Mouse (Mus musculus) B cell, adult 62 days (primary cell): ENCODE results near the gene Mpg. TPM values are rescaled to one million over a fixed set of nuclear protein-coding genes. Genes with fewer than 3 reads are reported as not detected.

Experiments
- total RNA-seq: library from RNA; stranded (reverse); gene quantifications from 4 replicates; pipeline ENCODE4 v1.2.4, GENCODE M21; 2023

Mpg gene
- total RNA-seq: 20.3 to 25.8 TPM (median 23.9 TPM) in 4 replicates

GRCm38 (mm10) chr11:32226124-32226871 is at the start of gene Mpg:
Gene Mpg, plus strand, starts transcription at chr11:32226505.

DNA sequence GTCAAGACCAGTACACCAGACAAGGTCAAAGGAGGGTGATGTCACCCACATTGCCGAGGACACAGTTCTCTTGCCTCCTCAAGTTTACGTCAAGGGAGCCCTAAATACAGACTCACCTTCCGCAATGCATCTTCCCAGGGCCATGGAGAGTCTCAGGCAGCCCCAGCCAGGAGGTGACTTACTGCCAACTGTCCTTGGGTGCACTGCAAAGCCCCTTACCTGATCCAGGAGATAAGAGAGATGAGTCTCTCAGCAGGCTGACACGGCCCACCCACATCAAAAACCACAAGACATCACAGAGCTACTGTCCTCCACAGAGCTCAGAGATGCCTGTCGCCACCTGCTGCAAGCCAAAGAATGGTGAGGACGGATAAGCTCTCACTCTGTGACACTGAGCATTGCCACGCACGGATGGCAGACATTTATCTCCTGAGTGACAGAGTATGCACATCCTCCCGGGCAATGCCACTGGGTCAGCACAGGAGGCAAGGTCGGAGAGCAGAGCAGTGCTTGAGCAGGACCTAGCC is 26.2 kb upstream of the Mpg start, which contains the start of gene Il9r:
TSS of gene Il9r (minus strand) at position 205 of the 527 bp plus-strand sequence.

DNA sequence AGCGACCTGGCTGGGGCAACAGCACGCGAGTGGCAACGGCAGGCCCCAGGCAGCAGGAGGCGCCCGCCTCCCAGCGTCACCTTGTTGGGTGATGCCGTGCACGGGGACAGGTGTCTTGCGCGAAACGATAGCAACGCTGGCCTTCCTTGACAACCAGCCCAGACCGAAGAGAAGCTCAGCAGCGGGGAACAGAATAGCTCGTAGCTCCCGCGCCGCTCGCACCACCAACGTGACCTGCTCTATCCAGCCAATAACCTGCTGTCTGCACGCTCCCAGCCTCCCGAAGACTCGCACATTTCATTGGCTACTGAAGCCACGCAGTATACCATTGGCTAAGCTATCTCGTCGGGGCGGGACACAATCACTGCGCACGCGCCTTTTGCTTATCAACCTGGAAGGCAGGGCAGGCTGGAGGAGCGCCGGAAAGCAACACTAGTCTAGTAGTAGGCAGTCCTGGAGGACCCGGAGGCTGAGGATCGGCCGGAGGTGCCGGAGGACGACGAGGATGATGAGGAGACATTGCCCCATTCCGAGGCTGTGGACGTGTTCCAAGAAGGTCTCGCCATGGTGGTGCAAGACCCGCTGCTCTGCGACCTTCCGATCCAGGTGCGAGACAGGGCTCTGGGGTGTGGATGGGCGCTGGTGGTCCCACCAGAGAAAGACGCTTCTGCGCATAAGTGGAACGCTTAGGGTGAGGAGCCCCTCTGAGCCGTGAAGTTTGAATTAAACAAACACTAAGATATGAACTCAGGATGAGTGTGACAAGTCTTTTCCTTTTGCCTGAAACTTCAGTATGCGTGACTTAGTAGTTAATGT is 21.0 kb upstream of the Mpg start, which contains the start of gene Snrnp25:
TSS of gene Snrnp25 (plus strand) at position 358 of the 816 bp plus-strand sequence.

DNA sequence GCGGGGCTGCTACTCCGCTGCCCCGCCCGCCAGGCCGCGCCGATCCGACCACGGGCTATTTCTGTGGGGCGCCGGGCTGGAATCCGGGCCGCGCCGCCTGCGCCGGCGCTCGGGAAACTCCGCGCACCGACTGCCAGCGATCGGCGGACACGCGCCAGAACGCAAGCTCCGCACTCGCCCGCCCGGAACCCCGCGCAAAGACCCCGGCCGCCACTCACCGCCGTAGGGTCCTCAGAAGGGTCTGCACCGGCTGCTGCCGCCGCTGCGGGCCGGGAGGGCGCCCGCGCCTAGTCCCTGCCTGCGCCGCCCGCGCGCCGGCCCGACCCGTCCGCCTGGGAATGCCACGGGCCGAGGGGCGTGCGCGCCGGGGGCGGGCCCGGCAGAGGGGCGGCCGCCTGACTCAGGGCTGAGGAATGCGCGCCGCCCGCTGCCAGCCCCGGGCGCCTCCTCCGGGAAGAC is 4.3 kb upstream of the Mpg start, which contains the start of gene Rhbdf1:
TSS of gene Rhbdf1 (minus strand) at position 350 of the 459 bp plus-strand sequence.

DNA sequence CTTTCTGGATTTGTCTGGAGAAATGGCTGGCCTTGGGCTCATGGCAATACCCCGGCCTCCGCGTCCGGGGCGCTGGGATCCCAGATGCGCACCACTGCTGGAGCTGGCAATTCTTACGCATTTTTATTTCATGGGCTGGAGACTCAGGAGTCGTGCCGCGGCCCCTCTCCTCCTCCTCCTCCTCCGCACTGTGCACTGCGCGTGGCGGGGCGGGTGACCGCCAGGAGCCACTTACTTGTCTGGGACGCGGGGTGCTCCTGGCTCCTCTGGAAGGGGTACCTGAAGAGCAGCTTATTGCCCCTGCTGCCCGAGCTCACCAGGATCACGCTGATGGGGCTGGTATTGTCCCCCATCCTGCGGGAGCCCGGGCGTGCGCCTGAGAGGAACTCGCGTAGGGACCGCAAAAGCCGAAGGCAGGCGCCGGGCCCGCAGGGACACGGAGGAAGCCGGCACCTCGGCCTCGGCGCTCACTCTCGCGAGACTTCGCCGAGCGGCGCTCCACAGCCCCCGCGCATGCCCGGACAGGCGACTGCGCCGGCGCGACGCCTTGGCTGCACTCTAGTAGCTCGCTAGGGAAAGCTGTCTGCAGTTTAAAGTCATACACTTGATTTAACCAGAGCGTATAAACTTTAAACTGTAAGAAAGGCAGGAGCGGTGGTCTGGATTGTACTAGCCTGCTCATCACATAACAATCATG is 41.0 kb downstream of the Mpg start, which contains the start of gene Nprl3:
TSS of gene Nprl3 (minus strand) at position 520 of the 697 bp plus-strand sequence.

DNA sequence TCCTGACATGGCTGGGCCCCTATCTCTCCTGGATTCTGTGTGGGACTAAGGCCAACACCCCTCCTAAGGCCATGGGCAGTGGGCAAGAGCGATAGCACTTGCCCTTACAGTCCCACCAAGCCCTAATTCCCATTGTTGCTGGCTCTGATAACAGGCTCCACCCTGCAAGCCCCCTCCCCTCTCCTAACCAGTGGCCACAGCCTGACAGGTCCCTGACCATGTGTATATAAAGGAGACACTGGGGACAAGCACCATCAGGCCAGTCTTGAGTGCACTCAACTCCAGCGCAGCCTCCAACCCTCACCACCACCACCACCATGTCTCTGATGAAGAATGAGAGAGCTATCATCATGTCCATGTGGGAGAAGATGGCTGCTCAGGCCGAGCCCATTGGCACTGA is 50.0 kb downstream of the Mpg start, which contains the start of gene Hba-x:
TSS of gene Hba-x (plus strand) at position 54 of the 400 bp plus-strand sequence.

Other genes starting within 250 kb of the Mpg start
- gene Nsg2, start 226.0 kb upstream of the Mpg start, total RNA-seq: 1.6 to 3.4 TPM (median 2.8 TPM) in 4 replicates
- 34.8 to 42.2 TPM (median 40.0 TPM) in 4 replicates for gene Il9r, start 26.2 kb upstream of the Mpg start, total RNA-seq
- 18.0 to 27.0 TPM (median 23.5 TPM) in 4 replicates for gene Snrnp25, start 21.1 kb upstream of the Mpg start, total RNA-seq
- 9.2 to 12.2 TPM (median 10.9 TPM) in 4 replicates for gene Rhbdf1, start 4.2 kb upstream of the Mpg start, total RNA-seq
- gene Nprl3, start 41.2 kb downstream of the Mpg start, total RNA-seq: 50.7 to 62.4 TPM (median 56.6 TPM) in 4 replicates
- not detected in 4 replicates for gene Hba-x, start 49.9 kb downstream of the Mpg start, total RNA-seq
- gene Hba-a1, start 57.0 kb downstream of the Mpg start, total RNA-seq: 58.9 to 127 TPM (median 84.8 TPM) in 4 replicates
- gene Hbq1b, start 60.5 kb downstream of the Mpg start, total RNA-seq: not detected in 4 replicates
- 20.0 to 91.4 TPM (median 56.9 TPM) in 4 replicates for gene Hba-a2, start 70.0 kb downstream of the Mpg start, total RNA-seq
- not detected in 4 replicates for gene Hbq1a, start 73.6 kb downstream of the Mpg start, total RNA-seq
- 0.06 to 0.17 TPM (median 0.06 TPM) in 4 replicates for gene Sh3pxd2b, start 121.3 kb downstream of the Mpg start, total RNA-seq
- gene Ubtd2, start 228.9 kb downstream of the Mpg start, total RNA-seq: 2.8 to 7.8 TPM (median 5.7 TPM) in 4 replicates